Mouse (Mus musculus) urinary bladder, postnatal 14 days (tissue): ENCODE data around the gene Tbx6.
A peak's percentile ranks its signal among the peaks of the same experiment; 100 is the strongest.

Source experiments
- DNase-seq: peaks from one replicate; pipeline ENCODE4 v3.0.0; 2021; ENCODE audit warnings: low spot score

Tbx6 gene

GRCm38 (mm10) chr7:126780971-126781635 lies at the start of gene Tbx6:
Tbx6 (plus strand) TSS chr7:126781483.
- DNase-seq, result no peak

- no peak for DNase-seq
These were observed 45.2 kb upstream of the Tbx6 start for GRCm38 (mm10) chr7:126736122-126736521.

- DNase-seq, result no peak
These were observed 41.7 kb upstream of the Tbx6 start for GRCm38 (mm10) chr7:126739551-126739950.

GRCm38 (mm10) chr7:126740132-126740735 lies 41.0 kb upstream of the Tbx6 start:
- DNase-seq, result no peak

DNA sequence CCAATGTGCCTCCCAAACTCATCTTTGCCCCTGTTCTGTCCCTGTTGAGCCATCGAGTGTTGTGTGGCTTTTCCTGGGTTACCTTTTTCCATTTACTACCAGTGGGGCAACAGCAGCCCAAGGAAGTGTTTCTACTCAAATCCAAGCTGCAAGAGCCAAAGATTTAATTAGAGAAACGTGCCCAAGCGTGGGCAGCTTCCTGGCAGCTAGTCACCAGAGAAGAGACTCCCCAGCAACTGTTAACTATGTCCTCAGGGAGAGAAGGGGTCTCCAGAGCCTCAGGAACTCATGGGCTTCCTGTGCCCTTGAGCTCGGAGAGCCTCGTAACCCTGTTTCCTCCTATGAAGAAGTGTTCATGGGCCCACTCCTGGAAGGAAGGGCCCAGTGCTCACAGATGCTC lies 40.3 kb upstream of the Tbx6 start:
- DNase-seq, result no peak

GRCm38 (mm10) chr7:126741452-126741851 lies 39.8 kb upstream of the Tbx6 start:
- no peak for DNase-seq

- no peak for DNase-seq
These were observed 39.3 kb upstream of the Tbx6 start for GRCm38 (mm10) chr7:126741964-126742482.

DNA sequence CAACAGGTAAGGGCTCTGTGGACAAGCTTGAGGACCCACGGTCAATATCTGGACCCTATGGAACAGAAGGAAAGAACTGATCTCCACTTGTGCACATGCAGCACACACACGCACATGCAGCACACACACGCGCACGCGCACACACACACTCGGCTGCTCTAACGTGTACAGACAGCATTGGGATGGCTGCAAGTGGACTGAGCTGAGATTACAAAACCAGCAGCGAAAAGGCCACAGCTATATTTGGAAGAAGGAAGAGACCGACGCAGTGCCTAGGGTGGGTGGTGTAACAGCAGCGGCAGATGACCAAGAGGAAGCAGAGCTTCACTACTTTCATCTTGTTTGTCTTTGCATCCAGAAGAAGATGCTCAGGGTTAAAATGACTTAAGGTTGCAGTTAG lies 35.2 kb upstream of the Tbx6 start:
- no peak for DNase-seq

GRCm38 (mm10) chr7:126746798-126747197 lies 34.5 kb upstream of the Tbx6 start:
- DNase-seq, result no peak

- no peak for DNase-seq
These were observed 32.5 kb upstream of the Tbx6 start for GRCm38 (mm10) chr7:126748824-126749223.

DNA sequence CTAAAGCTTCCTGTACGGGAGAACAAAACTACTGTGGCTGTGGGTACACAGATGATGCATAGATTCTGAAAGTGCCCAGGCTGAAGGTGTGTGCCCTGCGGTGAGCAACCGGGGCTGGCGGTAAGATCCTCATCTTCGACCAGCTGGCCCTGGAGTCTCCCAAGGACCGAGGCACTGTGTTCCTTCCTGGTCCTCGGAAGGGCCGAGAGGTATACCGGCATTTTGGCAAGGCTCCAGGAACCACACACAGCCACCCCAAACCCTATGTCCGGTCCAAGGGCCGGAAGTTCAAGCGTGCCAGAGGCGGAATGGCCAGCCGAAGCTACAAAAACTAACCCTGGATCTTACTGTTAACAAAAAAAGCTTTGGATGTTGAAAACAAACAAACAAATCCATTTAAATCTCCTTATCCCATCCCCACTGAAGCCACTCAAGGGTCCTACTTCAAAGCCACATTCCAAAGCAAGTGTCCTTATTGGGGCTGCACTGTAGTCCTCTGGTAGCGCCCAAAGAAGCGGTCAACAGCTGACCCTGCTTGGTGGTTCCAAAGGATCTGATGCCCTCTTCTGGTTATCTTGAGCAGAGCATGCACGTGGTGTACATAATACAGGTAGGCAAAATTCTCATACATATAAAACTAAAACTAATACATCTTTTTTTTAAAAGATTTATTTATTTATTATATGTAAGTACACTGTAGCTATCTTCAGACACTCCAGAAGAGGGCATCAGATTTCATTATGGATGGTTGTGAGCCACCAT lies 31.5 kb upstream of the Tbx6 start:
- DNase-seq, result no peak

DNA sequence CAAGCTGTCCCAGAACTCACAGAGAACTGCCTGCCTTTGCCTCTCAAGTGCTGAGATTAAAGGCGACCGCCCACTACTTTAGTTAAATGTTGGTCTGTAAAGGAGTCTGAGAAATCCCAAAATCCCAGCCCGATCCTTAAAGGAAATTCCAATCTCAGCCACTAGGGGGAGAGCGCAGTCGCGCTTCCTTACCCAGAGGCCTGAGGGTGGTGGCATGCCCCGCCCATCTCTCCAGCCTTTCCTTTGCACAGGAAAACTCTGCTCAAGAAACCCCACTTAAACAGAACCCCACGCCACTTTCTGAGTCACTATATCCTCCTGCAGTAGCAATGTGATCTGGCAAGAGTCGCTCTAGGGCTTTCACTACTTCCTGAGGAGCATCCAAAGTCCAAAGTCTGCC lies 26.4 kb upstream of the Tbx6 start:
- peak; percentile 83 for DNase-seq

- no peak for DNase-seq
These were observed 22.7 kb upstream of the Tbx6 start for GRCm38 (mm10) chr7:126758539-126758938.

GRCm38 (mm10) chr7:126759050-126759671 lies 22.1 kb upstream of the Tbx6 start, which contains the start of gene Mapk3:
Mapk3 (plus strand) TSS chr7:126759601.
- peak; percentile 90 for DNase-seq

- DNase-seq, result no peak
These were observed 21.5 kb upstream of the Tbx6 start for GRCm38 (mm10) chr7:126759672-126760390.

- DNase-seq, result peak; percentile 79
These were observed 20.9 kb upstream of the Tbx6 start for GRCm38 (mm10) chr7:126760391-126760802.

GRCm38 (mm10) chr7:126760956-126761355 lies 20.3 kb upstream of the Tbx6 start:
- no peak for DNase-seq

GRCm38 (mm10) chr7:126761529-126762067 lies 19.7 kb upstream of the Tbx6 start:
- no peak for DNase-seq

DNA sequence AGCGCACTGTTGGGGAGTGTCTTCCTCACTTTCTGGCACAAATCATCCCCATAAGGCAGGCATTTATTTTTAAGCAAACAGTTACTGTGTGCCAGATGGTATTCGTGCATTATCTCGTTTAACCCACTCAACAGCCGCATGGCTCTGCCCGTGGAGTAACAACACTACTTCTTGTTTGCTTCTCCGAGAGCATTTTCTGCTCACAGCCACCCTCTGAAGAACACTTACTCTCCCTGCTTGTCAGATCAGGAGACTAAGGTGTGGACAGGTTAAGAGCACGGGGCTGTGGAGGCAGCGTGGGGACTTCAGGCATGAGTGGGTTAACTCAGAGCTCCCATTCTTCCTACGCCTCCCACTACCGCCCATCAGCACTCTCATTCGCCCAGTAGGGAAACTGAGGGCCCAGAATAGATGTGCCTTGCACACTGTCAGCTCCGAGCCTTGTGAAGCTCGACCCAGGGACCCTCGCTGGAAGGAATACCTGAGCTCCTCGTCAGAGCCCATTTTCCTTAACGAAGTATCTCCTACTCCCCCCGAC lies 18.7 kb upstream of the Tbx6 start:
- DNase-seq, result no peak

DNA sequence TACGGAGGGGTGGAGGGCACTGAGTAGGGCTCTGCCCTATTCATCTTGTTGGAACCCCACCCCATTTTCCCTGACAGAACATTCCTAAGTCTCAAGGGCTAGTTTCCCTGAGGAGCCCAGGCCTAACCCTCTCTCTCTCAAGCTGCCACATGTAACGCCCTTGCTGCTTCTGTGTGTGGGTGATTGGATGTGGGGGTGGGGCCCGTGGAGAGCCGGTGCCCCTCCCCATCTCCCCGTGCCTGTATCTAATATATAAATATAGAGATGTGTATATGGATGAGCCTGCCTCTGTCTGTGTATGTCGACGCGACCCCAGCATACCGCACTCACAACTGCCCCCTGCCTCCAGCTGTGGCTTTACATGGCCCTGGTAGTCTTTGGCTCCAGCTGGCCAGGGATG lies 15.7 kb upstream of the Tbx6 start:
- DNase-seq, result no peak

GRCm38 (mm10) chr7:126766201-126766600 lies 15.1 kb upstream of the Tbx6 start, which contains the start of gene Gdpd3:
Gdpd3 (plus strand) TSS chr7:126766334.
- DNase-seq, result peak; percentile 72
